Mouse (Mus musculus): ENCODE measurements around the gene Tmprss6. TPM values are rescaled to one million over a fixed set of nuclear protein-coding genes. Genes with fewer than 3 reads are reported as not detected.

Gene Tmprss6
- polyA plus RNA-seq, 1 experiment from 2014 or later, result 1.1 TPM

DNA sequence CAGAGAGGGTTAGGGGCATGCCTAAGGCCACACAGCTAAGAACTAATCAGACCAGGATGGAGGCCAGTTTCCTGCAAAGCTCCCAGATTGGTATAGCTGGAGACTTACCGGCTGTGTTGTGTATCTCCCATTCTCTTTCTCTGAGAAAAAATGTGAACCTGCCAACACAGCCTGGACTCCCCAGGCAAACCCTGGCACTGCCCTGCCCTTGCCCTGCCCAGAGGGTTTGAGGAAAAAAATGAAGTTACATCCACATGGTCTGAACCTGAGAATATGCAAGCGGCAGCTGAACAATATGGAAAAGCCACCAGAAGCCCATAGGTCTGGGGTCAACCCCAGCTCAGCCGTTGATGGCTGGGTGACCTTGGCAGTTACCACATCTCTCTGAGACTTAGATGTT, 20.8 kb upstream of the Tmprss6 start:
- no peaks in the 10 kb centered on the region for H3K27me3 ChIP-seq (ENCODE audit: control insufficient read depth, insufficient read depth, low read length)
- ATAC-seq (ENCODE audit: low FRiP score), result no peak
- 90% methylated on average over 3 of the region's 3 CpGs for WGBS
- H3K4me3 ChIP-seq (replicated peaks; ENCODE audit: low read length), result no peak overlapping the region
- H3K36me3 ChIP-seq (replicated peaks; ENCODE audit: control insufficient read depth, insufficient read depth), result no peaks in the 10 kb centered on the region
- no peak overlapping the region for H3K27ac ChIP-seq
- no peak overlapping the region for H3K9ac ChIP-seq
- no peaks in the 10 kb centered on the region for H3K4me1 ChIP-seq (replicated peaks; ENCODE audit: control insufficient read depth, insufficient read depth, low read length)
- no peak overlapping the region for H3K4me2 ChIP-seq (replicated peaks)
- no peak for DNase-seq (ENCODE audit: low spot score)
- H3K9me3 ChIP-seq (ENCODE audit: control insufficient read depth, low read length), result no peaks in the 10 kb centered on the region

DNA sequence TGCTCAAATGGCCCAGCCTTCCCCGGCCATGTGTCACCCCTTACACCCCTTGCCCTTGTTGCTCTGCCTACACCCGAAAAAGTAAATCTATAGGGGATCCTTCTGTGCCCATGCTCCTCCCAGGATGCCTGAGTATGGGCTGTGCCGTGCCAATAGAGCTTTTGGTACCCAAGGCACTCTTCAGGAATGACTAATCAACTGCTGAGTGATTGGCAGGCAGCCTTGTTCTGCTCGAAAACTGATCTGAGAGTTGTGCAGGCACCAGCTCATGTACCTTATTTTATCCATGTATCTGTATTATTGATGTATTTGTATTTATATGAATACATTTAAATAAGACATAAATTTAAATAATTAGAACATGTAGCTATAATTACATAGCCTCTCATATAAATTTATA, 18.6 kb upstream of the Tmprss6 start:
- no peak overlapping the region for H3K9ac ChIP-seq
- no peak overlapping the region for H3K4me2 ChIP-seq (replicated peaks)
- WGBS, result 69% methylated on average over 4 of the region's 4 CpGs
- H3K4me1 ChIP-seq (replicated peaks; ENCODE audit: control insufficient read depth, insufficient read depth, low read length), result no peaks in the 10 kb centered on the region
- no peak overlapping the region for H3K27ac ChIP-seq
- no peaks in the 10 kb centered on the region for H3K9me3 ChIP-seq (ENCODE audit: control insufficient read depth, low read length)
- H3K36me3 ChIP-seq (replicated peaks; ENCODE audit: control insufficient read depth, insufficient read depth), result no peaks in the 10 kb centered on the region
- DNase-seq (ENCODE audit: low spot score), result no peak
- no peak for ATAC-seq (ENCODE audit: low FRiP score)
- no peaks in the 10 kb centered on the region for H3K27me3 ChIP-seq (ENCODE audit: control insufficient read depth, insufficient read depth, low read length)
- H3K4me3 ChIP-seq (replicated peaks; ENCODE audit: low read length), result no peak overlapping the region

DNA sequence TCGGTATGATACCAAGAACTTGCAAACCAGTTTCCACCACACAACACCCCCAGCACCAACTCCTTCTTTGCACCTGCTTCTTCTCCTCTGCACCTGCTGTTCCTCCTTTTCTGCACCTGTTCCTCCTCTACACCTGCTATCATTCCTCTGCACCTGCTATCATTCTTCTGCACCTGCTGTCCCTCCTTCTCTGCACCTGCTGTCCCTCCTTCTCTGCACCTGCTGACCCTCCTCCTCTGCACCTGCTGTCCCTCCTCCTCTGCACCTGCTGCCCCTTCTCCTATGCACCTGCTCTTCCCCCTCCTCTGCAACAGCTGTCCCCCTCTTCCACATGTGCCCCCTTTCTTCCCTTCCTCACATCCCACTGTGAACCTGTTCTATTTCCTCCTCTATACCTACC, 18.1 kb upstream of the Tmprss6 start:
- Histone ChIP-seq H3K9me3 (ENCODE audit: control insufficient read depth, low read length) (no peaks in the 10 kb centered on the region), H3K27me3 (ENCODE audit: control insufficient read depth, insufficient read depth, low read length) (no peaks in the 10 kb centered on the region), H3K9ac (no peak overlapping the region), H3K4me2 (replicated peaks) (no peak overlapping the region), H3K4me3 (replicated peaks; ENCODE audit: low read length) (no peak overlapping the region), H3K4me1 (replicated peaks; ENCODE audit: control insufficient read depth, insufficient read depth, low read length) (no peaks in the 10 kb centered on the region), H3K27ac (no peak overlapping the region), H3K36me3 (replicated peaks; ENCODE audit: control insufficient read depth, insufficient read depth) (no peaks in the 10 kb centered on the region)
- WGBS, result 100% methylated on average over 1 of the region's 1 CpGs
- ATAC-seq (ENCODE audit: low FRiP score) (no peak), DNase-seq (ENCODE audit: low spot score) (no peak)

DNA sequence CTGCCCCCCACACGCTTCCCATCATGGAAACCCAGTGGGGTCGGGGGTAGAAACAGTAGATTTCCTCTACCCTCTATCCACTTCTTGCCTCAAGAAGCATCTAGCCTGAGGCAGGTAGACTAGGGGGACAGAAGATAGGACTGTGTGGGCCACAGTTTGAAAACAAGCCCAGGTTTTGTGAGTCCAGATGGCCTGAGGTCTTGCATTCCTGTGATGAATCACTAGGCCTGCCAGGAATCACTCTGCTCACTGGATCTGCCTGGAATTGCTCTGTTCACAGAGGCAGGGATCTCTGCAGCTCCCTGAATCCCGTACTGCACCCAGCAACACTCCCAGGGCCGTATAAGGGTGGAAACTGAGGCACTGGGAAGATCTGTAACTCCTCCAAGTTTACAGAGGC, 14.9 kb upstream of the Tmprss6 start:
- H3K4me2 ChIP-seq (replicated peaks), result no peak overlapping the region
- no peaks in the 10 kb centered on the region for H3K9me3 ChIP-seq (ENCODE audit: control insufficient read depth, low read length)
- H3K4me1 ChIP-seq (replicated peaks; ENCODE audit: control insufficient read depth, insufficient read depth, low read length), result no peaks in the 10 kb centered on the region
- DNase-seq (ENCODE audit: low spot score) (no peak), ATAC-seq (ENCODE audit: low FRiP score) (no peak)
- H3K9ac ChIP-seq, result no peak overlapping the region
- no peaks in the 10 kb centered on the region for H3K36me3 ChIP-seq (replicated peaks; ENCODE audit: control insufficient read depth, insufficient read depth)
- no peak overlapping the region for H3K4me3 ChIP-seq (replicated peaks; ENCODE audit: low read length)
- WGBS, result 83% methylated on average over 4 of the region's 4 CpGs
- H3K27me3 ChIP-seq (ENCODE audit: control insufficient read depth, insufficient read depth, low read length), result no peaks in the 10 kb centered on the region
- H3K27ac ChIP-seq, result no peak overlapping the region

DNA sequence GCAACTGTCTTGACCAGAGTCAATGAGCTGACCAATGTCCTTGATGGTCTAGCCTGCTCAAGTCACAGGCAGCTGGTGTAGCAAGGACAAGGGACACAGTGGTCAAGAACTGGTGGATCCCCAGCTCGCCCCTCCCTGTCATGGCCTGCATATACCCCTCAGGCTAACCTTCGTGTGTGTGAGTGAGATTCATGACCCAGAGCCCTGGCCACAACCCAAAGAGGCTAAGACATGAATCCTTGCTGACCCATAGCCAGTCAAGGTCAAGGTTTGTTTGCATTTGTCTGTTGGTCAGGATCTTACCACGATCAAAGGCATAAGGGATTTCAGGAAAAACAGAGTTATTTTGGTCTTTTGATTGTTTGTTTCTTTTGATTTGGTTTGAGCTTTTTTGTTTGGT, 14.1 kb upstream of the Tmprss6 start:
- Histone ChIP-seq H3K9me3 (ENCODE audit: control insufficient read depth, low read length) (no peaks in the 10 kb centered on the region), H3K9ac (no peak overlapping the region), H3K4me2 (replicated peaks) (no peak overlapping the region), H3K27ac (no peak overlapping the region), H3K4me3 (replicated peaks; ENCODE audit: low read length) (no peak overlapping the region), H3K4me1 (replicated peaks; ENCODE audit: control insufficient read depth, insufficient read depth, low read length) (no peaks in the 10 kb centered on the region), H3K36me3 (replicated peaks; ENCODE audit: control insufficient read depth, insufficient read depth) (no peaks in the 10 kb centered on the region), H3K27me3 (ENCODE audit: control insufficient read depth, insufficient read depth, low read length) (no peaks in the 10 kb centered on the region)
- ATAC-seq (ENCODE audit: low FRiP score), result no peak
- 79% methylated on average over 3 of the region's 3 CpGs for WGBS
- DNase-seq (ENCODE audit: low spot score), result no peak

DNA sequence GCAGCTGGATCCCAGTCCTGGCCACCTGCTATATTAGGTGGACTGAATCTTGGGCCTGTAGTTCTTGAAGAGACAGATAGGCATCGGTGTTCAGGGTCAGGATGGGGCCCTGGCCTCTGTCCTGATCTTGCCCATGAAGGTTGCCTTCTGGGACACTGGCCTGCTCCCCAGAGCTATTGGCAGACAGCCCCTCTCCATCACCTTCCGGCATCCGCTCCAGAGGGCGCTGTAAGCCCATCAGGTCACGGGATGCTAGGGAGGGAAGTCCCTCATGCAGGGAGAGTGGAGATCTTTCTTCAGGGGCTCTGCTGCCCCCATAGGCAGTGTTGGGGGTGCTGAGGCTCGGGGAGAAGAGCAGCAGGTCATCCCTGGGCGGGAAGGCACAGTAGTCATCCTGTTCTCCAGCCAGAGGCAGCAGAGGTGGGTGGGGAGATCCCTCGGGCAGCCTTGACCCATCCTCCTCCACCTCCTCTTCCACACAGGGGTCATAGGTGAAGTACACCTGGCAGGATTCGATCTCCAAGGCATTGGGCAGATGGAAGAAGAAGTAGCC, 13.1 kb upstream of the Tmprss6 start:
- 54% methylated on average over 9 of the region's 9 CpGs for WGBS

DNA sequence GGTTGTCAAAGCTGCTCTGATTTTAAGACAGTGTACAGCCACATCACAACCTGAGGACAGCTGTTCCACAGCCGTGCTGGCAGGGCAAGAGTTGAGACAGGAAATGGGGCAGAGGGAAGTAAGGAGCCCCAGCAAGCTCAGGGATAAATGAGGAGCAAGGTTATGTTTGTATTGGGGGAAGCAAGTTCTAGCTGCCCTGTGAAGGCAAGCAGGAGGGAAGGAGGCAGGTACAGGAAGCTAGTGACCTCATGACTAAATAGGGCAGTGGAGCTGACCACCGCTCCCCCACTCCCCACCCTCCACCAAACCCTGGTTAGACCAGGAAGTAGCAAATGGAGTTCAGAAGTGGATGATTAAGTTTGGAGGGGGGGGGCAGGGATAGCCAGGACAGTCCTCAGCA, 12.6 kb upstream of the Tmprss6 start:
- WGBS, result 83% methylated on average over 2 of the region's 2 CpGs

More for the DNA sequence above, 13.1 kb upstream of the Tmprss6 start:
- Histone ChIP-seq H3K9me3 (ENCODE audit: control insufficient read depth, low read length) (no peaks in the 10 kb centered on the region), H3K4me1 (replicated peaks; ENCODE audit: control insufficient read depth, insufficient read depth, low read length) (no peaks in the 10 kb centered on the region), H3K4me2 (replicated peaks) (no peak overlapping the region), H3K9ac (no peak overlapping the region), H3K27me3 (ENCODE audit: control insufficient read depth, insufficient read depth, low read length) (no peaks in the 10 kb centered on the region), H3K4me3 (replicated peaks; ENCODE audit: low read length) (no peak overlapping the region), H3K36me3 (replicated peaks; ENCODE audit: control insufficient read depth, insufficient read depth) (no peaks in the 10 kb centered on the region), H3K27ac (no peak overlapping the region)
- no peak for ATAC-seq (ENCODE audit: low FRiP score)
- DNase-seq (ENCODE audit: low spot score), result no peak

DNA sequence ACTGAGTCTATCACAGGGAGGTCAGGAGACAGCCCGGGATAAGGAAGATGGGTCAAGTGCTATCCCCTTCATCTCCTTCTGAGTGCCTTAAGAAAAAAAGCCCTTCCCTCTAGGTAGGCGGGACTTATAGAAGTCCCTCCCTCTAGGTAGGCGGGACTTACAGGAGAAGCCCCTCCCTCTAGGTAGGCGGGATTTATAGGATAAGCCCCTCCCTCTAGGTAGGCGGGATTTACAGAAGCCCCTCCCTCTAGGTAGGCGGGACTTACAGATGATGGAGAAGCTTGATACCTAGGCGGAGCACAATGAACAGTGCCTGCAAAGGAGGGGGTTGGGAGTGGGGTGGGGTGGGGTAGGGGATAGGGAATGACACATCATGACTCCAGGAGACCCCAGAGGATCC, 11.7 kb upstream of the Tmprss6 start:
- 72% methylated on average over 7 of the region's 7 CpGs for WGBS
- H3K27me3 ChIP-seq (ENCODE audit: control insufficient read depth, insufficient read depth, low read length), result no peaks in the 10 kb centered on the region
- DNase-seq (ENCODE audit: low spot score), result no peak
- H3K9me3 ChIP-seq (ENCODE audit: control insufficient read depth, low read length), result no peaks in the 10 kb centered on the region
- no peak overlapping the region for H3K9ac ChIP-seq
- H3K27ac ChIP-seq, result no peak overlapping the region
- H3K4me1 ChIP-seq (replicated peaks; ENCODE audit: control insufficient read depth, insufficient read depth, low read length), result no peaks in the 10 kb centered on the region
- H3K4me3 ChIP-seq (replicated peaks; ENCODE audit: low read length), result no peak overlapping the region
- no peaks in the 10 kb centered on the region for H3K36me3 ChIP-seq (replicated peaks; ENCODE audit: control insufficient read depth, insufficient read depth)
- ATAC-seq (ENCODE audit: low FRiP score), result peak; percentile 24; the same call in 1 of the 2 replicates
- no peak overlapping the region for H3K4me2 ChIP-seq (replicated peaks)

More for the DNA sequence above, 12.6 kb upstream of the Tmprss6 start:
- H3K27me3 ChIP-seq (ENCODE audit: control insufficient read depth, insufficient read depth, low read length), result no peaks in the 10 kb centered on the region
- no peak for DNase-seq (ENCODE audit: low spot score)
- H3K4me3 ChIP-seq (replicated peaks; ENCODE audit: low read length), result no peak overlapping the region
- H3K9ac ChIP-seq, result no peak overlapping the region
- no peaks in the 10 kb centered on the region for H3K4me1 ChIP-seq (replicated peaks; ENCODE audit: control insufficient read depth, insufficient read depth, low read length)
- no peaks in the 10 kb centered on the region for H3K36me3 ChIP-seq (replicated peaks; ENCODE audit: control insufficient read depth, insufficient read depth)
- no peak overlapping the region for H3K4me2 ChIP-seq (replicated peaks)
- no peak for ATAC-seq (ENCODE audit: low FRiP score)
- H3K9me3 ChIP-seq (ENCODE audit: control insufficient read depth, low read length), result no peaks in the 10 kb centered on the region
- H3K27ac ChIP-seq, result no peak overlapping the region

DNA sequence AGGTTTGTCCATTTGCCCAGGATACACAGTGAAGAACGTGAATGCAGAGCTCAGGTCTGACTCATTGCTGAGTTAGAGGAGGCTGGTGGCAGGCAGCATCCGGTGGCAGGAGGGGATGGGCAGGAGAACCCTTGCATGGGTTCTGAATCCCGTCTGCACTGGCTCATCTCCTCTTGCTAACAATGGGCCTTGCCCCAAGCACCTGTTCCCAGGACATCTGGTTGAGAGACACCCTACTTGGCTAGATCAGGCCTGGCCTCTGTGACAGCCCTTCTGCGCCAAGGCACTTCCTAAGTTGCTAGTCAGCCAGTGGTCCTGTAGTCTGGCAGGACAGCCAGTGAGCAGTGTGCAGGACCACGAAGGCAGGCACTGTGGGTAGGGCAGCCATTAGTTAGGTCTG, 11.0 kb upstream of the Tmprss6 start:
- H3K27ac ChIP-seq, result no peak overlapping the region
- no peak for DNase-seq (ENCODE audit: low spot score)
- no peaks in the 10 kb centered on the region for H3K27me3 ChIP-seq (ENCODE audit: control insufficient read depth, insufficient read depth, low read length)
- no peaks in the 10 kb centered on the region for H3K9me3 ChIP-seq (ENCODE audit: control insufficient read depth, low read length)
- no peak overlapping the region for H3K9ac ChIP-seq
- no peaks in the 10 kb centered on the region for H3K36me3 ChIP-seq (replicated peaks; ENCODE audit: control insufficient read depth, insufficient read depth)
- no peak for ATAC-seq (ENCODE audit: low FRiP score)
- H3K4me1 ChIP-seq (replicated peaks; ENCODE audit: control insufficient read depth, insufficient read depth, low read length), result no peaks in the 10 kb centered on the region
- H3K4me3 ChIP-seq (replicated peaks; ENCODE audit: low read length), result no peak overlapping the region
- no peak overlapping the region for H3K4me2 ChIP-seq (replicated peaks)
- whole genome bisulfite sequencing, result 84% methylated on average over 5 of the region's 5 CpGs

DNA sequence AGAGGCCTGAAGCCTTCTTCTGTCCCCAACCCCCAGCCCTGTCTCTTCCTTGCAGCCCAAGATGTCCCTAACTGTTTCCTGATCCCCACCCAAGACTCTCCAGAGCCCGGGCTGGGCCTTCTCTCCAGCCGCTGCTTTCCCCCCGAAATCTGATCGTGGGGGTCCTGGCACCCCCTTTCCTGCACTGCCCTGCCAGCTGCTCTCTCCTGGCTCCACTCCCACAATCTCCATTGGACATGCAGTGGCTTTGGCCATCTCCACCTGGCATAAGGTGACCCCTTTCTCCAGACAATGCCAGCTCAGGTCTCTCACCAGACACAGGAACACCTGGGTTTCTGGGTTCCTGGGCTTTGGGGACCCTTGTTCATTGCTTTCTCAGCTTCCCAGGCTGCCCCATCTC, 9.6 kb upstream of the Tmprss6 start:
- H3K27me3 ChIP-seq (ENCODE audit: control insufficient read depth, insufficient read depth, low read length), result no peaks in the 10 kb centered on the region
- no peak overlapping the region for H3K4me3 ChIP-seq (replicated peaks; ENCODE audit: low read length)
- H3K4me1 ChIP-seq (replicated peaks; ENCODE audit: control insufficient read depth, insufficient read depth, low read length), result no peaks in the 10 kb centered on the region
- DNase-seq (ENCODE audit: low spot score) (no peak), ATAC-seq (ENCODE audit: low FRiP score) (no peak)
- 86% methylated on average over 4 of the region's 4 CpGs for WGBS
- H3K9ac ChIP-seq, result no peak overlapping the region
- H3K36me3 ChIP-seq (replicated peaks; ENCODE audit: control insufficient read depth, insufficient read depth), result no peaks in the 10 kb centered on the region
- H3K4me2 ChIP-seq (replicated peaks), result no peak overlapping the region
- no peaks in the 10 kb centered on the region for H3K9me3 ChIP-seq (ENCODE audit: control insufficient read depth, low read length)
- H3K27ac ChIP-seq, result no peak overlapping the region

All from hindbrain, embryonic 14.5 days (tissue).